Mouse (Mus musculus): ENCODE measurements around the gene Nutm2.
"Not testable (repeated sequence)": the region's sequence is repeated elsewhere in the genome, so short reads cannot be mapped to it uniquely, and the experiment has no call there.

Gene Nutm2

DNA sequence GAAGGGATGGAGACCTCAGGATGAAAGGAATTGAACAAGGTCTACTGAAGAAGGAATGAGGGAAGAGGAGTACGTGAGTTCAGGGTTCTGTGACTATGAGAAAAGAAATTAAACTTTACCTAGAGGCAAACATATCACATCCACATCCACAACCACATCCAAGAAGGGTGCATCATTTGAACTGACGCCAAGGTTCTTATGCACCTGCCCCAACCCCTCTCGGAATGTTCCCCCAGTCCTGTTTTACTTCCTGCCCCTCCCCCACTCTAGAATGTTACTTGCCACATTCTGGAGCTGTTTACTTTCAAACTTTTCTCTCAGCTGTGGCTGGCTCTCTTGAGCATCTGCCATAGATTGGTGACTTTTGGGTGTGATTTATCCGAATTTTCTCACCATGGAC lies at the start of gene Nutm2:
Nutm2 (plus strand) TSS at position 301 of the 400 bp plus-strand sequence.
- DNase-seq, result no peak

DNA sequence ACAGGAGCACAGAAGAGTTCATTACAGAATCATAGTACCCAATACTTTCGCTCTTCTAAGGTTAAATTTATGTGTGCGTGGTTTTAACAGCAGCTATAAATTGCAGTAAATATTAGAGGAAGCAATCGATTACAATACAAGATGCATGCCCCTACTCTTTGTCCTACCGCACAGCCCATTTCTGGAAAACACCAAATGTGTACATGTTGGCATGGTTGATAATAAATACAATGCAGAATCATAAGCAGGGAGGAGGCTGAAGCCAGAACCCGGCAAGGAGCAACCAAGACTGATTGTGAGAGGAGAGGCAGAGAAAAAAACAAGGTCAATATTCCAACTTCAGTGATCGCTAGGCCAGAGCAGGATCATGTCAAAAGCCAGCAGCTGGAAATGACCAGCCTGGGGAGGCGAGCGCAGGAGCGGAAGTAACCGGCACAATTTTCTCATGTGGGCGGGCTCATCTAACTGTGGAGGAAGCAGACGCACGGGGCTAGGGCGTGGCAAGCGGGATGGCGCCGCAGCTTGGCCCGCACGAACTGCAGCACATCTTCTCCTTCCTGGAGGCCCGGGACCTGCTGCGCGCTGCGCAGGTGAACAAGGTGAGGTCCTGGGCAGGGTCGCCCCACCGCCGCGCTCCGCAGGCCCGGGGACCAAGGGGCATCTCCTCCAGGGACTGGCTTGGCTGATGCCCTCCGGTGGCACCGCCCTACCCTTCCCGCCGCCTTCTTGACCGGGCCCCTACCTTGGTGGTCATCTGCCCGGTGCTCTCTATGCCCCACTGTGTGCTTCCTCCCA lies 49.5 kb upstream of the Nutm2 start, which contains the start of gene Fbxw17:
Fbxw17 (plus strand) TSS at position 476 of the 795 bp plus-strand sequence.
- peak; percentile 82 to 84 for DNase-seq

DNA sequence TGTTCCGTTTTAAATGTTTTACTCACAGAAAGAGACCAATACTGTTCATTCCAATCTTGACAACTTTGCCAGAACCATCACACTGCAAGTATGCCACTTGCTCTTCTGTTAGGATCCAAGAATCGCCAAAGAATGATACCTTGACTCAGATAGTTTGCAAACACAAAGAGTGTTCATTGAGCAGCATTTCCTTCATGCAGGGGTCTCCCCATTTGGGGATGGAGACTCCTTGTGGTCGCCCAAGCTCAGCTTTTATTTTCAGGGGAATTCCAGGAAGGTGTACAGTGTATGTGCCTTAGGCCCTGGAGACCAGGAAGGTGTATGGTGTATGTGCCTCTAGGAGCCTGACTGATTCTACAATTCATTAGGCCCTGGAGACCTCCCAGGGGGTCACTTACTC lies 48.7 kb upstream of the Nutm2 start:
- no peak for DNase-seq

DNA sequence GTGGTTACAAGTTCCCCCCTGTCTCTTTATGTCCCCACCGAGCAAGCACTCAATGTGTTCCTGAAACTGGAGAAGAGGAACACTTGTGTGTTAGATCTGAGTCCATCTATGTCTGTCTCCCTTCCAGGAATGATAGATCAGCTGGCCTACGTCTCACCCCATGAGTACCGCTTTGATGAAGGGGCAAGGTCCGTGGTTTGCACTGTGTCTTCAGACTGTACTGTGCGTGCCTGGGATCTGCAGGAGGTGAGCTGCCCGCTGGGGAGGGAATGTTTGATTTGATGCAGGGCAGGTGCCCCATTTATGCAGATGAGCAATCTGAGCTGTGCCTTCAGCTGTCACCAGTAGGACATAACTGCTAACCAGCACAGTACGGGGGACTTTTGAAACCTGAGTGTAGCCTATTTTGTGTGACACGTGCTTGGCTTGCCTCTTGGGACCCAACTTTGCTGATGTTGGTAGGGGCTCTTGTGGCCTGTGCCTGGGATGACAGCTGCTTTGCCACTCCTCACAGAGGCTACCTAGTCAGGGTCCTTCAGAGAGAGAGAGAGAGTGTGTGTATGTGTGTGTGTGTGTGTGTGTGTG lies 43.4 kb upstream of the Nutm2 start:
- no peak for DNase-seq

DNA sequence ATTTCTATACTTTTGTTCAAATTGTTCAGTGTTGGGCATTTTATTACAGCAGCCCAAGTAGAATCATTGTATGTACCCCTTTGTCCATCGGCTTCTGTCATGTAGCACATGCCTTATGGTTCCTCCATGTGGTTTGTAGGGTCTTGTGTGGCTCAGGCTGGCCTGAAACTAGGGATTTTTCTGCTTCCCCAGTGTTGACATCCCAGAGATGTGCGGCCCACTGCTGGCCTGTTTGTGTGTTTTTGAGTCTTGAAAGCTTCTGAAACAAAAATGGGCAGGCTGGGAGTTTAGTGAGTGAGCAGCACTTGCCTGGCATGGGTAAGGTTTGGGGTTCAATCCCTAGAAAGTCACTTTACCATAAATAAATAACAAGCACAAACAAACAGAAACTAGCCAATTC lies 42.6 kb upstream of the Nutm2 start:
- no peak for DNase-seq

DNA sequence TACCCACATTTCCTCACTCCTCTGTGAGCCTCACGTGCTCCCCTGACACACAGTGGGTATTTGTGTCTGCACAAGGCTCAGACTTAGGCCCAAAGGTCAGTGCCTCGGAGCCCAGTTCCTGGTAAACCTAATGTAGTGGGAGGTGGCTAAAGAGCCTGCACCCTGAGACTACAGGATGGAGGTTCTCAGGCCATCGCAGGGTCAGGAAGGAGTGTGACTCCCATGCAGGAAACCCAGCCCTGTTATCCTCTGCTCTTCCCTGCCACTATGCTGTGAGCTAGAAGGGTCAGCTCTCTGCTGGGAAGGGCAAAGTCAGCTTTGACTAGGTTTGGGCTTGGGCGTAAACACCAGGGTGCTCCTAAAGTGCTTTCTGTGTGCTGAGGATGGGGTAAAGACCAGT lies 40.4 kb upstream of the Nutm2 start:
- DNase-seq, result no peak

DNA sequence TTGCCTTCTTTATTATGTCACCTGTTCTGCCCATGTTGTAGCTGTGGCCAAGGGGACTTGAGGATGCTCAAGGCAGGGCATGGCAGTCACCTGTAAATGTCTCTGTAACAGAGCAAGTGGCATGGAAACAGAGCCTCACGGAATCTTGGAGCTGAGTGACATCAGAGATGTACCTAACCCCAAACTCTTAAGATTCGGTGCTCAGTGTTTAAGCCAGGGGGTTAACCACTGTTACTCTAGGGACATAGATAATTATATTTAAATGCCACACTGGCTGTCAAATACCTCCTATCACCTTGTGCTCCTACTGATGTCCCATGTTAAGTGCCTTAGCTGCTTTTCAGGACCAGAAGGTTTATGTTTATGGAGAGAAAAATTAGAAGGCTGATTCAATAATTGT lies 23.3 kb upstream of the Nutm2 start, which contains the start of gene Gm47429:
Gm47429 (minus strand) TSS at position 101 of the 400 bp plus-strand sequence.
- no peak for DNase-seq

DNA sequence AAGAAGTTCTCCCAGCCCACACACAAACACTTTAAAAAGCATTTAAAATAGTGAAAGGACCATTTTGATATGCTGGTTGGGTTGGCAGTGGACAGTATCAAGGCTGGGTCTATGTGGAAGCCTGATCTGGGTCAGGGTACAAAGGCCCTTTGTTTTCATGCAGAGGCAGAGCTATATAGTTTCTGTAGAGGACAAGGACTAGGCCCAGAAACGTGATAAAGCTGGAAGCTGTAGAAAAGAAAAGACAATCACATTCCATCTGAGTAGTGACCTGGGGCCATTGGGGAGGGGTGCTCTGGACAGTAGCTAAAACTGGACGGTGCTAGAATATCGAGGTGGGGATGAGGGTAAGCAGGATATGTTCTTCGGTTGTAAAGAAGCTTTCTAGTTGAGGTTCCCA lies 21.8 kb upstream of the Nutm2 start:
- no peak for DNase-seq

DNA sequence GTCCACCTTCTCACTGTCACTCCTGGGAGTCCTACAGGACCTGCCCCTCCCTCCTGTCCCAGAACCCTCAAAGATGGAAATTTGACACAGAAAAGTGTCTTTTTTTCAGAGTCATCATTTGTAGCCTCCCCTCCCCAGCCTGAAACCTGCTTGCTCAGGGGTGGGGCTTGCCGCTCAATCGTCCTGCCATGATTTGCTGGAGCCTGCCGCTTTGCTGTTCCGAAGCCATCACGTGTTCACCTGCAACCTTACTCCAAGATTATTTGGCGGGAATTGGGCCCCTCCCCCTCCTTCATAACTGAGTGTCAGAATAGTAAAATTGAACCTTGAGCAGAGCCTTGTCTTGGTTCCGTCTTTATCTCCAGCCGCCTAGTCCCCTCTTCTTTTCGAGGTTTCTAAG lies 14.8 kb upstream of the Nutm2 start:
- not testable (repeated sequence) for DNase-seq

DNA sequence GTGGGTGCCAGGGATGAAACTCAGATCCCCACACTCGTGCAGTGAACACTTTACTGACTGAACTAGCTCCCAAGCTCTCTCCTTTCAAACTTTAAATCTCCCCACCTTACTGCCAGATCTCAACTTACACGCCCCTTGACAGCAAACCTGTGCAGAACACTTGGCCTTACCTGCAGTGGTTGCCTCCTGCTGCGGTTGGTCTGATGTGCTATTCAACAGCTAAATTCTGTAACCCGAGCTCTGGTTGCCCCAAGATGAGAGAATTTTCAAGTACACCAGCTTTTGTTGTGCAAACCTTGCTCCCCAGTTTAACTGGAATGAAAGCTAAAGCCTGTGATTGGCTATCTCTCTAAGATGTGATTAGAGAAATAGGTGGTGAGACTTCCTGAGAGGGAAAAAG lies 13.7 kb upstream of the Nutm2 start:
- DNase-seq, result no peak

DNA sequence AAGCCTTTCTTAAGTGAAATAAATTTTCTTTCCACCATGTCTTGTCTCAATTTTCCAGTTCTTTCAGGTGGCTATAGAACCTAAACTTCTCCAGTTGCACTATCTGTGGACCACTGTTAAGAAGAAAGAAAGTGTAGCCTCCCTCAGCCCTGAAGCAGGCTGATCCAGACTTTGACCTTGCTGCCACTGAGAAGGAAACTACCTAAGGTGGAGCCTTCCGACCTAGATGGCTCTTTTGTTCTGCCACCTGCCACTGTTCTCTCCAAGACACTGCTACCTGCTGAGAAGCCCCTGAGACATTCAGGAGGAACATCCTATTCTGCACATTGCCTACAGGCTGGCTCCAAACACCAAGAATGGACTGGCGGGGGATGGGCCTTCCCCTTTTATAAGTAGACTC lies 6.7 kb upstream of the Nutm2 start:
- DNase-seq, result not testable (repeated sequence)

DNA sequence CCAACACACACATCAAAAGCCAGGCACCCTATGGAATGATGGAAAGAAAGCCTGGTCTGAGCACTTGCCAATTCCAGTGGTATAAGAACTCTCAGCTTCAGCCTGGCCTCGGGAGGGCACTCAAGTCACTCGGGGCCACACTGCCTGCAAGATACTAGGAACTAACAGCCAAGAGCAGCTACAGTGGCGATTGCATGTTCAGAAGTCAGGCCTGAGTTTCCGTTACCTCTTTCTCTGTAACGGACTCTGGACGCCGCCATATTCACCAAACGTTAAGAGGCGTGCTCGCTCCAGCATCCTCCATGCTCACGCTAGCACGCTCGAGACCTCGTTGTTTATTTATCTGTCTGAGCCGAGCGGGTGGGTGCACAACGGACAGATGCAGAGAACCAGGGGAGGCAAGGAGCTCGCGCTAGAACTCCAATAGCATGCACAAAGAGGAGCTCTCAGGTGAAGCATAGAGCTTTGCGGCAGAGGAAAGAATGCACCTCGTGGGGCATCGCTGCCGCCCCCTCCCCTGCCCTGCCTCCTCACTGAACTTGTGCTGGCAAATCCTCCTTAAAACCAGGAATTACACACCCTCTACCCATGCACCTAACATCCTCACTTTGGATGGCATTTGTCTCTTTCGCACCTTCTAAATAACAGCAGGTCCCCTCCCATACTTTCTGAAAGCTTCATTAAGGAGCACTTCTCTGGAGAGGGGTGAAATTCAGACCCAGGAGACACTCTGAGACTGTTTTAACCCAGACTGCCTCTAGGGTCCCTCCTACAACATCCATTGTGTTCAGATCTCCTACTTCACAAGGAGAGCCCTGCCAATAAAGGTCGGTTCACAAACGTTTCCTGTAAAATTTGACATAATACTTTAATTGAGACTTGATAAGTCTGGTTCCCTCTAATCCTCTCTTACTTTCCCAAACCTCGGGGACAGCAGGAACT lies 2.2 kb upstream of the Nutm2 start:
- peak; percentile 9 to 29 for DNase-seq

DNA sequence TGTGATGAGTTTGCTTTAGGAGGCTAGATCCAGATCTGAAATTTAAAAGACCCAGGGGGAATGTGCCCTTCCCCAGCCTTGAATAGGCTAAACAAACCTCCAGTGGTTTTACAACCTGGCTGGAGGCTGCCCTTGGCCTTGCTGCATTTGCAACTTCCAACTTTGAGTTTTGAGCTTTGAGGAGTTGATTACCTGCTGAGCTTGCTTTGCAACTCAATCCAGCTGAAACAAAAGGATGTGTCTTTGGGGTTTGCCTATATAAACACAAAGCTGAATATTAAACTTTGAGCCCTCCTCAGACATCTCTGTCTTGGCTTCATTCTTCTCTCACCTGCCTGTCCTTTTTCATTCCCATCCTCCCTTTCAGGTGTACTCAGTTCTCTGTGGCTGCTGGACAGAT lies 21.4 kb downstream of the Nutm2 start:
- DNase-seq, result not testable (repeated sequence)

DNA sequence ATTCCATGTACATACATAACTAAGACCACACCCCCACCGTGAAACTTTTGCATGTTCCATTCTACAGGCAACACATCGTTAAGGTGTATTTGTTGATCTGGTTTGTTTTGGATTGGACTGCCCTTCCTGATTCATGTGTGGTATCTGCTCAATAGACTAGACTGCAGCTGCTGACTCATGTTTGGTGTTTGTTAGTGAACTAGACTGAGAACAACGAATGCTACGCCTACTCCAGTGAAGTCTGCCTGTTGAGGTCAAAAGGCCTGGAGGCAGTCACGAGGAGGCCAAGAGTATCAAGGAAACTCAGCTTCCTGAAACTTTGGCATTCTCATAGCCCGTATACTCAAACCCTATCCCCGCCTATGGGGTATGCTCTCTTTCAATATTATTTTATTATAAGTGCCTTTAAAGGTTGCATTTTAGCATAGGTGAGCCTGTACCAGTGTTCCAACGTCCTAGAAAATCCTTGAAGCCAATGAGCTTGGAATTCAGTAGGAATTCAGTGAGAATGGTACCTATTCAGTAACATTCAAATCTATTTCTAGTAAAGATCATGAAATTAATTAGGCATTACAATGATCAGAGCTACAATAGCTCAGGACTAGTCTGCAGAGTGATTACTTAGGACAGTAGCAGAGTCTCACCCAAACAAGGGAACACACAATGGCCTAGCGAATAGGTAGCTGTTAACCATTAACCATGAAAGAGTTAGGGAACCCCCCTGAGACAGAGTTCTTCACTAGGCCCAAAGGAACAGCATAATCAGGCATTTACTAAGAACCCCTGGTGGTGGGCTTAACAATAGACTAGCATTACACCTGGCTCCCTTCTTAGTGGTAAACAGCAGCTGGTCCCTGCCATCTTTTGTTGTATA lies 43.6 kb downstream of the Nutm2 start:
- DNase-seq, result not testable (repeated sequence)

All from lung, postnatal 4 days (tissue).